Mouse (Mus musculus) liver, embryonic 11.5 days (tissue): ENCODE data around the gene L3mbtl3. TPM values are rescaled to one million over a fixed set of nuclear protein-coding genes. Genes with fewer than 3 reads are reported as not detected.
A peak's percentile ranks its signal among the peaks of the same experiment; 100 is the strongest.

Source experiments
- ATAC-seq: fragments of 200-750 bp; cut with Nextera tagmentation; replicated peaks from 2 replicates; pipeline ENCODE4 v1.8.0; 2017; ENCODE audit warnings: moderate number of reproducible peaks, mild to moderate bottlenecking, moderate TSS enrichment, moderate library complexity; ENCODE audit not compliant: low FRiP score
- DNase-seq: peaks from one replicate; pipeline ENCODE4 v3.0.0-alpha.2; 2017; ENCODE audit warnings: low spot score
- H3K27ac ChIP-seq: fragments of 300-500 bp; sonication (generic); 2 replicates; pipeline ENCODE4 v1.5.1; 2014; ENCODE audit warnings: mild to moderate bottlenecking, low read depth, low read length, control low read depth
- H3K27me3 ChIP-seq: fragments of 300-500 bp; sonication (generic); replicated peaks from 2 replicates; pipeline ENCODE4 v1.6.1; 2014; ENCODE audit warnings: low read length, mixed read lengths; ENCODE audit not compliant: control insufficient read depth, insufficient read depth
- H3K36me3 ChIP-seq: fragments of 300-500 bp; sonication (generic); 2 replicates; pipeline ENCODE4 v1.6.1; 2014; ENCODE audit warnings: mild to moderate bottlenecking, low read length, moderate library complexity, mixed read lengths; ENCODE audit not compliant: control insufficient read depth, insufficient read depth
- H3K4me1 ChIP-seq: fragments of 300-500 bp; sonication (generic); replicated peaks from 2 replicates; pipeline ENCODE4 v1.6.1; 2014; ENCODE audit warnings: low read length, mixed read lengths; ENCODE audit not compliant: control insufficient read depth, insufficient read depth
- H3K4me2 ChIP-seq: fragments of 300-500 bp; sonication (generic); 2 replicates; pipeline ENCODE4 v1.6.1; 2014; ENCODE audit warnings: mild to moderate bottlenecking, control low read depth, moderate library complexity
- H3K4me3 ChIP-seq: fragments of 300-500 bp; sonication (generic); 2 replicates; pipeline ENCODE4 v1.5.1; 2014; ENCODE audit warnings: low read depth, low read length, control low read depth
- H3K9ac ChIP-seq: fragments of 300-500 bp; sonication (generic); 2 replicates; pipeline ENCODE4 v1.6.1; 2014; ENCODE audit warnings: low read depth, low read length, control low read depth
- H3K9me3 ChIP-seq: fragments of 300-500 bp; sonication (generic); 2 replicates; pipeline ENCODE4 v1.6.1; 2016; ENCODE audit warnings: low read length, inconsistent platforms, mixed read lengths; ENCODE audit not compliant: control insufficient read depth
- WGBS: fragments of 180-500 bp; shearing (Covaris S2); extraction: QIAGEN DNeasy Blood & Tissue Kit; methylation state at CpG from one replicate; pipeline ENCODE4 v1.1.7; 2014; 5-methylcytosine and 5-hydroxymethylcytosine counted together
- polyA plus RNA-seq: library from polyadenylated mRNA; unstranded; fragments of >200 nt; fragmentation: Nextera tagmentation; extraction: Ambion mirVana; gene quantifications from 2 replicates; pipeline ENCODE4 v1.2.1, GENCODE M21; 2014

The L3mbtl3 gene
- 8.6 and 9.5 TPM in 2 replicates for polyA plus RNA-seq

DNA sequence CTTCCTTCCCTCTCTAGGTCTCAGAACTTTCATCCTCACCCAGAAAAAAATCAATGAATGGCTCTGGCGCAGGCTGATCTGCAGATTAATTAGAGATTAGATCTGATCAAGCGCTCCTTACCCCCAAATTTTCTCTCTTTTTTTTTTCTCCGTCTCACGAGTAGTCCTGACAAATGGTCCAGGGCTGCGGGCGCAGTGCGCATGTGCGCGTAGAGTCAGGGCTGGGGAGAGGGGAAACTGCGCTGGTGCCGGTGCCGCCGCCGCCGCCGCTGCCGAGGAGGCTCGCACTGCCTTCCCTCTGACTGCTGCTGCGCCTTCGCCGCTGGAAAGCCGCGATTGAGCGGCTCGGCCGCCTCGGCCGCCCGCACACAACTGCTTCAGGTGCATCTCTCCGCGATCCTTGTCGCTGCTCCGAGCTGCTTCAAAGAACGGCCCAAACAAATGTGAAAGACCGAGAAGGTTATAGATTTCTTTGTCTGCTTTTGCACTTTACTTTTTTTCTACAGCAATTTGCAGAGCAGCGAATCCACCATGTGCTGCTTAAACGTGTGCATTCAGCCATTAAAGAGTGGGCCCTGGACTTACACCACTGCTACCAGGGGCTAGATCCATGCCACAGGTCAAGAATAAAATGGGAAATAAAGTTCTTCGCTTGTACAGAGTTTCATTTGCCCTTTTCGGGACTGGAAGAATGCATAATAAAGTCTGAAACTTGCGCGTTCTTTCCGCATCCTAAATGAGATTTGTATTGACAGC is at the start of gene L3mbtl3:
TSS of gene L3mbtl3 (minus strand) at position 182 of the 756 bp plus-strand sequence.
- Histone ChIP-seq H3K4me1 (no peaks in the 10 kb centered on the region), H3K9me3 (no peaks in the 10 kb centered on the region), H3K9ac (peak within 1 kb of the TSS; percentile 88), H3K27me3 (no peaks in the 10 kb centered on the region), H3K4me2 (peak within 1 kb of the TSS; percentile 94), H3K4me3 (peak within 1 kb of the TSS; percentile 78), H3K27ac (peak within 1 kb of the TSS; percentile 81), H3K36me3 (no peaks in the 10 kb centered on the region)
- DNase-seq (peak; percentile 83), ATAC-seq (peak; percentile 72)
- WGBS, result 1% methylated on average over 42 of the region's 42 CpGs

GRCm38 (mm10) chr10:26421168-26421567 is 45.4 kb upstream of the L3mbtl3 start:
- Histone ChIP-seq H3K27me3 (no peaks in the 10 kb centered on the region), H3K9ac (no peak overlapping the region), H3K9me3 (no peaks in the 10 kb centered on the region), H3K4me2 (no peak overlapping the region), H3K4me1 (no peaks in the 10 kb centered on the region), H3K36me3 (no peaks in the 10 kb centered on the region), H3K27ac (no peak overlapping the region), H3K4me3 (no peak overlapping the region)
- WGBS, result 33% methylated on average over 2 of the region's 2 CpGs
- no peak for DNase-seq
- no peak for ATAC-seq

DNA sequence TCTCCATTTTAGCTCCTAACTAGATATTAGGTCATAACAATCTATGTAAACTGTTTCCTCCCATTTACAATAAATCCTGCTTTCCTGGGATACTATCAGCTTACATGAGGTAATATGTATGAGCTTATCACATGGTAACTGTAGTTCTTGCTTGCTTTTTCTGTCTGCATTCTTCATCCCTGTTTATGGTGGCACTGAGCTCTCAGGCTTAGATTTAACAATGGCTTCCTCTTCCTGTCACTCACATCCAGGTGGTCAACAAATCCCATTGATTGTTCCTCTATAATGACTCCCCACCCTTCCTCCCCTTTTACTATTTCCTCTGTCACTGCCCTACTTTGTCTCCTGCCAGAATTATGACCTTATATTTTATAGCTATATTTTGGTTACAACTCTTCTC is 12.9 kb upstream of the L3mbtl3 start:
- DNase-seq, result no peak
- no peak for ATAC-seq
- H3K4me3 ChIP-seq, result no peak overlapping the region
- H3K36me3 ChIP-seq, result no peaks in the 10 kb centered on the region
- H3K4me1 ChIP-seq, result no peaks in the 10 kb centered on the region
- no peak overlapping the region for H3K4me2 ChIP-seq
- H3K9me3 ChIP-seq, result no peaks in the 10 kb centered on the region
- H3K27me3 ChIP-seq, result no peaks in the 10 kb centered on the region
- no peak overlapping the region for H3K27ac ChIP-seq
- H3K9ac ChIP-seq, result no peak overlapping the region

GRCm38 (mm10) chr10:26377332-26377602 is 1.5 kb upstream of the L3mbtl3 start:
- H3K9me3 ChIP-seq, result no peaks in the 10 kb centered on the region
- WGBS, result 81% methylated on average over 6 of the region's 6 CpGs
- H3K4me1 ChIP-seq, result no peaks in the 10 kb centered on the region
- H3K4me3 ChIP-seq, result no peak overlapping the region
- H3K27me3 ChIP-seq, result no peaks in the 10 kb centered on the region
- H3K9ac ChIP-seq, result no peak overlapping the region
- DNase-seq, result no peak
- ATAC-seq, result no peak
- no peak overlapping the region for H3K4me2 ChIP-seq
- H3K36me3 ChIP-seq, result no peaks in the 10 kb centered on the region
- H3K27ac ChIP-seq, result no peak overlapping the region

DNA sequence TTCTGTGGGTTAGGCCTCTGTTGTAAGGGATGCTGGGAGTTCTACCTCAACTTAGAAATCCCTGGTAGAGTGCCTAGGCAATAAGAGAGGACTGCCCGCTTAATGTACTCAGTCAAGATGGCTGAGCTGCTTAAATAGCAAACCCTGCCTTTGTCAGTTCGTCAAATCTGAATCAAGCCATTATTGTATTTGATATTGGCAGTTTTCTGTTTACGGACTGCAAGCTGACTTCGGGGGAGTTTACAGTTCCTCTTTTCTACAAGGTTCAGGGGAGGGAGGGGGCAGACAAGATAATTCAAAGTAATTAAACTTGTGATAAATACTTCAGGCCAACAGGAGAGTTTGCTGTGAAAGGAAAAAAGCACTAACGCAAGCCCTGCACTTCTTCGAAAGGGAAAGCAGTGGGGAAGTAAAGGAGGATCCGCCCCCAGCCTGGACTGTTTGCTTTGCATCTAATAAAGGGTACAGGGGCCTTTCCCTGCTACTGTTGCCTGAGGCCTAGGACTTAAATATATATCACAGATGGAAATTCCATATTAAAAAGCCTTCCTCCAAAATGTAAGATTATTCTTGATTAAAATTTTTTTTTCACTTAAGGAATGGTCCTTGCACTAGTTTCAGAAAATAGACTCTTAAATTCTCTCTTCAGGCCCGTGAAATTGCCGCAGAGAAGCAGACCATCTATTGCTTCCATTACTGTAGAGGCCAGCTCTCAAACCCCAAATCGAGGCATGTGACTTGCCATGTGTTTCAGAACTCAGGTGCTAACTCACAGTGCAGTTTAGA is 968 bp upstream of the L3mbtl3 start:
- 37% methylated on average over 10 of the region's 10 CpGs for WGBS
- Histone ChIP-seq H3K4me2 (peak overlapping the region; percentile 94), H3K4me3 (peak overlapping the region; percentile 78), H3K9me3 (no peaks in the 10 kb centered on the region), H3K9ac (peak overlapping the region; percentile 88), H3K4me1 (no peaks in the 10 kb centered on the region), H3K36me3 (no peaks in the 10 kb centered on the region), H3K27ac (no peak overlapping the region), H3K27me3 (no peaks in the 10 kb centered on the region)
- ATAC-seq (no peak), DNase-seq (no peak)

DNA sequence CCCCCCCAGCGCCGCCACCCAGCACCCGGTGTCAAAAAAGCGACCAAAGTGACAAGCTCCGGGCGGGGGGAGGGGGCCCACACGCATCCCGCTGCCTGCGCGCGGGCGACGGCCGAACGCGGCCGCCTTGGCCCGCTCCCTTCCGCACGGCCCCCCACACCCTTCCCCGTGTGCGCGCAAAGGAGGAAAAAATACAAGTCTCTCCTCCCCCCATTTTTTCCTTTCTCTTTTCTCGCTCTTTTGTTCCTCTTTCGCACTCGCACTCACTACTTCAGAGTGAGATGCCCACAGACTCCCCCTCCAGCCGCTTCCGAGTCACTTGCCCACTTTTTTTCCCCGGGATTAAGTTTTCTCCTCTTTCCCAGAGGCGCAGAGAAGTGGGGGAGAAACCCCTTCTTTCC is 420 bp downstream of the L3mbtl3 start:
- DNase-seq, result no peak
- no peaks in the 10 kb centered on the region for H3K4me1 ChIP-seq
- no peaks in the 10 kb centered on the region for H3K36me3 ChIP-seq
- no peaks in the 10 kb centered on the region for H3K9me3 ChIP-seq
- WGBS, result 0% methylated on average over 7 of the region's 30 CpGs
- H3K4me3 ChIP-seq, result peak overlapping the region; percentile 78
- peak; percentile 57 for ATAC-seq
- no peaks in the 10 kb centered on the region for H3K27me3 ChIP-seq
- peak overlapping the region; percentile 81 for H3K27ac ChIP-seq
- H3K4me2 ChIP-seq, result peak overlapping the region; percentile 94
- peak overlapping the region; percentile 88 for H3K9ac ChIP-seq

DNA sequence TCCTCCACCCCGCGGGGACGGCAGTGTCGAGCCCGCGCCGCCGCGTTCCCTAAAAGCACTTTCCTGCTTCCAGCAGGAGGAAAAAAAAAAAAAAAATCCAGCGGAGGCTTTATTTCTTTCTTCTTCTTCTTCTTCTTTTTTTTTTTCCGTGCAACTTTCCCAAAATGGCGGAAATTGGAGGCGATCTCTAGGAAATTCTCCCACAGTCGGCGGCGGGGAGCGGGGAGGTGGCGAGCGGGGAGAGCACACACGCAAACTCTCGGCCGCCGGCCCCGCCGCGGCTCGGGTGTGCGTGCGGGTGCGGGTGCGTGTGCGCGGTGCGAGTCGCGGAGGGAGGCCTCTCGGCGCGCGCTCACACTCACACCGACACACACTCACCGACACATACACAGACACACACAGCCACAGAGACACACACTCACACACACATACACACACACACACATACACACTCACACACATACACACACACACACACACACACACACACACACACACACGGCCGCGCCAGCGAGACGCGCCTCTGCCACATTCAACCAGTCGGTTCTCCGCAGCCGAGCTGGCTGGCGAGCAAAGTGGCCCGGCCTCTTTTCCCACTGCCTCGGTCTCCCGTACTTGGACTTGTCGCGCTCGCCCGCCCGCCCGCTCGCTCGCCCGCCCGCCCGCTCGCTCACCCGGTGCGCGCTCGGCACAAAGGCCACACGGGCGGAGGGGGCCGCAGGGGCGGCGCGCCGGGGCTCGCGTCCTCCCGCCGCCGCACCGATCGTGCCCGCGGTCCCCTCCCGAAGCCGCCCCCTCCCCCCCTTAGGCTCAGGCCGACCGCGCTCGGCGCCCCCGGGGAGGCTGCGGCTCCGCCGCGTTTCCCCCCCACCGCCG is 1.1 kb downstream of the L3mbtl3 start:
- peak overlapping the region; percentile 94 for H3K4me2 ChIP-seq
- no peaks in the 10 kb centered on the region for H3K4me1 ChIP-seq
- DNase-seq, result peak; percentile 76
- H3K36me3 ChIP-seq, result no peaks in the 10 kb centered on the region
- H3K9ac ChIP-seq, result peak overlapping the region; percentile 88
- peak overlapping the region; percentile 81 for H3K27ac ChIP-seq
- peak overlapping the region; percentile 78 for H3K4me3 ChIP-seq
- H3K9me3 ChIP-seq, result no peaks in the 10 kb centered on the region
- peak; percentile 37 for ATAC-seq
- H3K27me3 ChIP-seq, result no peaks in the 10 kb centered on the region
- under 1% methylated on average over 56 of the region's 101 CpGs for WGBS

DNA sequence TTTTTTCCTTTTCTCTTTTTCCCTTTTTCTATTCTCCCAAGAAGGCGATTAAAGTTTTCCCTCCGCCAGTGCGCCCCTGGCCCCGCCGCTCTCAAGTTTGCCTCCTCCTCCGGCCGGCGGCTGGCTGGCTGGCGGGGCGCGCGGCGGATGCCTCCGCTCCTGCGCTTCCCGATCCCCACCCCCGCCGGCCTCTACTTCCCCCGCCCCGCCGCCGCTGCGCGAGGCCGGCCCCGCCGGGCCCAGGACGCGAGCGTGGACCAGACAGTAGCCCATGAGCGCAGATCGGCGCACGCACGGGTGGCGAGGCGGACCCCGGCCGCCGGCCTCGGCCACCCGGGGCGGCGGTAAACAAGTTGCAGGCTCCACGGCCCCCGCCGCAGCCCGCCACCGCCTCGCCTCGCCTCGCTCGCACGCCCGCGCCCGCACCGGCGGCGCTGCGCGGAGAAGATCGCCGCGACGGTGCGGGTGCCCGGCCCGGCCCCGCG is 1.8 kb downstream of the L3mbtl3 start:
- Histone ChIP-seq H3K4me2 (peak overlapping the region; percentile 94), H3K4me3 (peak overlapping the region; percentile 78), H3K27ac (peak overlapping the region; percentile 81), H3K27me3 (no peaks in the 10 kb centered on the region), H3K9me3 (no peaks in the 10 kb centered on the region), H3K4me1 (no peaks in the 10 kb centered on the region), H3K9ac (peak overlapping the region; percentile 88), H3K36me3 (no peaks in the 10 kb centered on the region)
- under 1% methylated on average over 49 of the region's 71 CpGs for WGBS
- peak; percentile 49 for ATAC-seq
- DNase-seq, result peak; percentile 74
